Mouse (Mus musculus) naive thymus-derived CD4-positive, alpha-beta T cell, adult 5 months (primary cell): ENCODE data around the gene Ptprb. TPM values are rescaled to one million over a fixed set of nuclear protein-coding genes. Genes with fewer than 3 reads are reported as not detected.

ENCODE experiments used
- polyA plus RNA-seq: library from polyadenylated mRNA; unstranded; fragments of 100-300 nt; shearing (Covaris generic); gene quantifications from one replicate; pipeline ENCODE4 v1.2.1, GENCODE M21; 2017

The Ptprb gene
- polyA plus RNA-seq: not detected

GRCm38 (mm10) chr10:116275280-116275679, at the start of gene Ptprb:
Gene Ptprb, plus strand, starts transcription at chr10:116275523.

Other genes with a start within 250 kb of the Ptprb start
- gene 4933416C03Rik, start 161.6 kb upstream of the Ptprb start, polyA plus RNA-seq: not detected
- gene Kcnmb4, start 198.4 kb downstream of the Ptprb start, polyA plus RNA-seq: 9.3 TPM